Mouse (Mus musculus) 416B (cell line): Measurements from ENCODE around the gene Dnajb8.
A peak's percentile ranks its signal among the peaks of the same experiment; 100 is the strongest.

Source experiments
- DNase-seq: peaks from one replicate; pipeline ENCODE4 v3.0.0; 2011; ENCODE audit warnings: low read depth

The Dnajb8 gene

DNA sequence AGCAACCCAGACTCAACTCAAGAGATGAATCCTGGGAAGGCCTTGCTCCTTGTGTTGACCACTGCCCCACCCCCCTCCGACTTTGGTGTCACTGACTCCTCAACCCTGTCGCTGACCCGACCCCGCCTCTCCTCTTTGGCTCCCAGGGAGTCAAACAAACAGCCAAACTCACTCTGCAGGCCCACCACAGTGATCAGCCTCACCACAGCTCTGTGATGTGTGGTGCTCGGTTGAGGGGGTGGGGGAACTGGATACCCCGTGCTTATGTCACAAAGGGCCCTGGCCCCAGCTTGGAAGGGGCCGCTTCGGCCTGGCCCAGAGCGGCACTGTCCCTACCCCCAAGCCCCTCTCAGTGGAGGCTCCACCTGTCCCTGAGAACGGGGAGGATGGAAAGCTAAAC is at the start of gene Dnajb8:
Dnajb8 (plus strand) TSS at position 301 of the 400 bp plus-strand sequence.
- DNase-seq, result no peak

GRCm38 (mm10) chr6:88174191-88174590 is 47.9 kb upstream of the Dnajb8 start:
- DNase-seq, result peak; percentile 65

DNA sequence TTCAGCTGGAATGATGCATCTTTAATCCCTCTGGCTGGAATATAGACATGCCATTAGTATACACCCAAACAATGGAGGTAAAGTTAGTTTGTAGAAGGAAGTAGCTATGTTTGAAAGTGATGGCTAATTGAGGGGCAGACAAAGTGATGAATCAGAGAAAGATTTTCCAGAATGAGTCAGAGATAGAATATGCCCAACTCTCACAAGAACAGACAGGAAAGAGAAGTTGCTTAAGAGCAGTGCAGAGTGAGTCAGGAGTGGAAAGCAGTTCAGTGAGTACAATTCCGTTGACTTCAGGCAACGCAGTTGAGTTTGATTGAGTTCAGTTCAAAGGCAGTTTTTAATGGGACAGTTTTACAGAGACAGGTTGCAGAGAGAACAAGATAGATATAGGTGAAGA is 47.4 kb upstream of the Dnajb8 start:
- peak; percentile 57 for DNase-seq

DNA sequence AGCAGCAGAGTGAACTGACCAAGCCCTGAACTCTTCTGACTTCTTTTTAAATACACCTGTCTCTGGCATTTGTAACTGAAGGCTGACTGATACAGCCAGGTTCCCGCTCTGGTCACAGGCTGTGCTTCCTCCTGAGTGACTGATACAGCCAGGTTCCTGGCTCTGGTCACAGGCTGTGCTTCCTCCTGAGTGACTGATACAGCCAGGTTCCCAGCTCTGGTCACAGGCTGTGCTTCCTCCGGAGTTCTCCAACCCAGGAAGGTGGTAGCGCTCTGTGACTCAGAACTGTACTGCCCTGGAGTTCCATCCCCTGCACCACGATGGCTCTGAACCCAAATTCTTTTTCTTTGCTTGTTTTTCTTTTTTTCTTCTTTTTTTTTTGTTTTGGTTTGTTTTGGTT is 37.4 kb upstream of the Dnajb8 start:
- DNase-seq, result peak; percentile 78

- DNase-seq, result no peak
These were observed 33.9 kb upstream of the Dnajb8 start for GRCm38 (mm10) chr6:88188148-88188547.

GRCm38 (mm10) chr6:88189312-88190042 is 32.6 kb upstream of the Dnajb8 start:
- DNase-seq, result no peak

- no peak for DNase-seq
These were observed 32.1 kb upstream of the Dnajb8 start for GRCm38 (mm10) chr6:88190043-88190309.

DNA sequence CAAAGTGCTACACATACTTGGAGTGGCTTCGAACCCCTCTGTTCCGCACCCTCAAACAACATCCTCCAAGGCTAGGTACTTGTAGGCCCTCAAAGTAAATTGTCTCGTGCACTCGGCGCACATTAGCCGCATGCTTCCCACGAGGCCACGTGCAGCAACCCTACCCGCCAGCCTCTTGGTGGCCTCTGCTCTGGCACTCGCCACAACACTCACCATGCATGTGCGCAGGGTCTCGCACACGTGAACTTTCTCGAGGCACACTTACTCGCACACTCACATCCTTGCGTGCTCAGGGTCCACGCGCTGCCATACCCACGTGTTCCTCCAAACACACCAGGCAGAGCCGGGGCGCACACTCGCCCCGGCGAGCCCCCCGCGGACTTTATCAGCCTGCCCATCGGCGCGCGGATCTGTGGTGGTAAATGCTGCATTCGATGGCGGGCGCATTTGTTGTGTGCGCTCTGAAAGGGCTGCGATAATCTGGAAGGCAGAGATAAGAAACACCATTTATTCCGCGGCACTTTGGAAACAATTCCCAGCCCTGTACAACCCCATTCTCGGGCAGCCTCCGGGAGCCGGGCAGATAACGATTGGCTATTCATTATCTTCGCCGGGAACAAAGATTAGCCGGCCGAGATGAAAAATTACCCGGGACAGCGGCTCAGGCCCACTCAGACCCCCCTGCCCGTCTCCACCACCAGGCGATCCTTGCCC is 31.6 kb upstream of the Dnajb8 start:
- DNase-seq, result no peak

DNA sequence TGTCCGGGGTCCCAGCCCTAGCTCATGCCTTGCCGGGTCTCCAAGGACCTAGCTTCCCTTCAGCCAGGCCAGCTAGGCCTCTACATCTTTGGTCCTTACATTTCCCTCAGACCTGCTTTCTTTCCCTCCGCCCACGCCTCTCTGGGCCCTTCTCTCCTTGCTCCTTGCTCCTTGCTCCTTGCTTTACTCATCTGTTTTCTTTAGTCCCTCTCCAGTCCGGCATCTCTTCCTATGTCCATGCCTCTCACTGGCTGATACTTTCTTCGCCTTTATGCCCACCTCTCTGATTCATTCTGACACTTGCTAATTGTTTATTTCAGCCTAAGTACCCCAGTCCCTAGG is 31.1 kb upstream of the Dnajb8 start:
- DNase-seq, result no peak

- DNase-seq, result no peak
These were observed 30.5 kb upstream of the Dnajb8 start for GRCm38 (mm10) chr6:88191411-88192070.

DNA sequence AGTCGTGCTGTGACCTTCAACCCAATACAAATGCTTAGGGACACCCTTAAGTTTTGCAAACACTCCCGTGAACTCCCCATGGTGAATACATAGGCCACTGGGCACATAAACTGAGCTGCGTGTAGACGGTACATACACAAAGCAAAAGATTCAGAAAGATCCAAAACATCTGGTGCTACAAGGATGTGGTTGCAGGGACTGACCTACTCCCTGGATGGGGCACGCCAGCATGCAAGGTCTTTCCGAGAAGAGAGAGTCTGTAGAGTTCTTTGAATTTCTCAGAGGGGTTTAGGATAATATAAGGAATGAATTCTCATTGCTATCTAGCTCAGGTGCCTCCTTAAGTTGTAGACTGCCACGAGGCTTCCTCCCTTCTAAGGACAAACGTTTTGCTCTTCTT is 29.3 kb upstream of the Dnajb8 start:
- DNase-seq, result no peak

- peak; percentile 69 for DNase-seq
These were observed 28.5 kb upstream of the Dnajb8 start, which contains the start of gene Gata2 for GRCm38 (mm10) chr6:88193433-88194052. Gene Gata2, plus strand, starts transcription at chr6:88193891.

DNA sequence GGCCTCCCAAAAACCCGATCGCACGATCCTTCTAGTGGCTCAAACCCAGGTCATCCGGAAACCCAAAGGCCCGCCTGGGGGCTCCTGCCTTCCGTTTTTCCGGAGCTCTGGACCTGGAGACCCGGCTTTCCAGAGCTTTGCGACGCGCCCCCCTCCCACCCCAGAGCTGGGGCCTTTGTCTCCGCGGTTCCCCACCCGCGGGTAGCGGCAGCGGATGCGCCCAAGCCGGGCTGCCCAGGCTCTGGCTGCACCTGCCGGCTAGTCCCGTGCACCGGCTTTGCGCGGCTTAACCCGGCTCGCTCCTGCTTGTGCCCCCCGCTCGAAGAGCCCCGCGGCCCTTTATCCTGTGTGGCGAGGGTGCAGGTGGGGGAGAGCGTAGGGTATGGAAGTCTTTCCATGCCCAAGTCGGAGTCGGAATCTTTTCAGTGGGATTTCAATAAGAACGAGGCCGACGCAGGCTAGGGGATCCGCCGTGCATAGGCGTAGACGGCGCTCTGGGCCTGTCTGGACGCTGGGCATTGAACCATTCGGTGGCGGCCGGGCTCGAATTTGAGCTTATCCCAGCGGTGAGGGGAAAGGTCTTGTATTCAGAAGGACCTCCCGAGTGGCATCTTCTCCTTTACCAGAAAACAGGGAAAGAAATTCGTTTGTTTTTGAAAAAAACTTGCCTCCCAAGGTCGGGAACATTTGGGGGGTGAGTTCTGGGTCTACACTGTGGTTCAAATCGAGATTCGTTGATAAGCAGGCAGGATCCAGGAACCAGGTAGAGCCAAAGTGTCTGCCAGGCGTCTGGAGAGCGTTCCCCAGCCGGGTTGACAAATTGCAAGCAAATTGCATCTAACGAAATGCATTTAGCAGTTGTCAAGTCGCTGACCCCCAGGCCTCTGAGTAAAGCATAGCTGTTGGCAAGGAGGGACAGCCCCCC is 27.8 kb upstream of the Dnajb8 start:
- no peak for DNase-seq

DNA sequence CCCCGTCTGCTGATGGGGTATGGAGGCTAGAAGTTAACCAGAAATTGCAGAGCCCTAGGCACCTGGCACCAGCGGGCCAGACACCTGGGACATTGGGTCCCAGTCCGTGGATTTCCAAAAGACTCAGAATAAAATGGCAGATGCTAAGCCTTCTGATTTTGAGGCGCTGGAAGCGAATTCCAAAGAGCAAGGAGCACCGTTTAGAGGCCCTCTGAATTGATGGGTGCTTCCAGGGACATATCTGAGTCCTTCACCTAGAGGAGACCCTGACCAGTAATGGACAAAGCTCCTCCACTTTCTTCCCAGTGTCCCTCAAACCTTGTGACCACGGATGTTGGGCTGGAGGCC is 27.1 kb upstream of the Dnajb8 start:
- no peak for DNase-seq

DNA sequence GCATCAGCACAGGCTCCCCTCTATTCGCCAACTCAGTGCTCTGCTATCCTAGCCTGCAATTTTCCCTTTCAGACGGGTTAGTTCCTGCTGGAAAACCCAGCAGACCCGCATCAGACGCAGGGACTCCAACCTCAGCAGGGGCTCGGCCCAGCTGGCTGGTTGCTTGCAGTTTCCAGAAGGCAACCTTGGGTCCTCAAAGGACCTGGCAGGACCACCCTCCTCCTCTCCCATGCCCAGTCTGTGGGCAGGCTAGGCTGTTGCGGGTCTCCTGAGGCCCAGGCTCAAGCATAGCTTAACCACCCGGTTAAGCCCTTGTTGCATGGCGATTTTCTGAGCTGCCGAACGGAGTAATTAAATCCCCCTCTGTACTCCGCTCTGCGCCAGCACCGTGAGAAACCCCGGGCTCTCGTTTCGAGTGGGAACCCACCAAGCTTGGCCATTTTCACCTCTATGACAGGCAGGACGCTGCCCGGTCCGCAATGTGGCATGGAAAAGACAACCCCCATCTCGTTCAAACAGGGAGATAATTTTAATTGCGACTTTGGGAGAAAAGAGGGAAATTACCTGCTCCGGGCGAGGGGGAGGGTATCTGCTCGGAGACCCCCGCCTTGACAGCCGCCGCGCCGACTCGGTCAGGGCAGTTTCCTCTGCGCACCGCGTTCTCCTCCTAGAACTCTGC is 25.9 kb upstream of the Dnajb8 start:
- no peak for DNase-seq

GRCm38 (mm10) chr6:88196733-88197312 is 25.2 kb upstream of the Dnajb8 start:
- no peak for DNase-seq

- peak; percentile 41 for DNase-seq
These were observed 24.6 kb upstream of the Dnajb8 start for GRCm38 (mm10) chr6:88197313-88198069.

DNA sequence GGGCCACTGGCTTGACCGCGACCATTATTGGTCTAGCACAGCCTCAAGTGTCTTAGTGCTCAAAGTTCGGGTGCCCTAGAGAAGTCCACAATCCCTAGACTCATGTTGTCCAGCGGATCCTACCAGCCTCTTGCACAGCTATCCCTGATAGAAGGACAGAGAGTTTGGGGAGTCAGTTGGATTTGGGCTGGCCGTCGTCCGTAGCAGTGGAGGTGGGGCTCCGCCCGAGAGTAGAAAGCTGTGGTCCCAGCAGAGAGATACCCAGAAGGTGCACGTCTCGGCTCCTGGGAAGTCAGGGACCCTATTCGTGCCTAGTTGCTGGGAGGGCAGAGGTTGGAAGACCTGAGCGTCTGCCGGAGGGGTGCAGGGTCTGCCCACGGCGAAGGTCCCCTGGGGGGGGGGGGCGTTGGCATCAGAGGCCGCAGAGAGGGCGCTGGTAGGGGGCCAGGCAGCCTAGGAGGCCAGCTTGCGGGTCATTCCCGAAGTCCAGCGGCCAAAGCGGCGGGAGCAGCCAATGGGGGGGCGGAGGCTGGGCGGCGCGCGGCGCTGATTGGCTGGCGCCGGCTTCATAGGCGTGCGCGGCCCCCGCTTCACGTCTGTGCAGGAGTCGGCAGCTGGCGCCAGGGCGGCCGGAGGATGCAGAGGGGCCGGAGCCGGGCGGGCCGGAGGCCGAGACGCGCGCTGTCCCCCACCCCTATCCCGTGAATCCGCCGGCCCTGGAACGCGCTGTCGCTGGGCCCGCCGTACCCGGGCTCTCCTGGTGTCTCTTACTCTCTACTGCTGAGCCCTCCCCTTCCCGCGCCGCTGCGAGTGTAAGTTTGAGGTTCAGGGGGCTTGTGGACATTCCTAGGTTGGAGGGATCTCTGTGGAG is 23.8 kb upstream of the Dnajb8 start:
- peak; percentile 91 for DNase-seq

DNA sequence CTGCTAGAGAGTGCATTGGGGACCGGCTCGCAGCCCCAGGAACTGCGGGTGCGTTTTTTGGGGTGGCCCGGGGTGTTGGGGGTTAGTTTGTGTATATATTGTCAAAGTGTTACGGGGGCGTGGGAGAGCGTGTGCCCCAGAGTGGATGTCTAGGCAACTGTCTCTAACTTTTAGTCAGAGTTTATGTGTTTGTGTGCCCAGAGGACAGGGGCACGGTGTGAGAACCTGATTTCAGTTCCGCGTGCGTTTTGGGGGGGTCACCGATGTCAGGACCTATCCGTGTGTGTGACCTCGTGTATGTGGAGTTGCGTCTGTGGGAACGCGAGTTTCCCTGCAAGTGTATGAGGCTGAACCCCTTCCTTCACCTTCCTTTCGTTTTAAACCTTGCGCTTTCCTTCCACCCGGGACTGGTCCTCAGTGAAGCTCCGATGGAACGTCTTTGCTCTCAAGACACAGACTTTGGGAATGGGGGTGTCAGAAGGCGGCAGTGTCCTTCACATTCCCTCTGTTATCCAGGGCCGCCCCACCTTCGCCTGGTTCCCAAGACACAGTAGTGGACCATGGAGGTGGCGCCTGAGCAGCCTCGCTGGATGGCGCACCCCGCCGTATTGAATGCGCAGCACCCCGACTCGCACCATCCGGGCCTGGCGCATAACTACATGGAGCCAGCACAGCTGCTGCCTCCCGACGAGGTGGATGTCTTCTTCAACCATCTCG is 22.9 kb upstream of the Dnajb8 start:
- peak; percentile 52 for DNase-seq
